Mouse (Mus musculus) thymus, adult 18-20 months (tissue): Measurements from ENCODE around the gene Prpf4b.
"Not testable (repeated sequence)": the region's sequence is repeated elsewhere in the genome, so short reads cannot be mapped to it uniquely, and the experiment has no call there.

ENCODE experiments used
- DNase-seq, 2 experiments: peaks; one replicate each; pipeline ENCODE4 v3.0.0; 2022; ENCODE audit warnings: mixed read lengths in 2 of 2

The Prpf4b gene

GRCm38 (mm10) chr13:34942370-34942769 lies 67.3 kb downstream of the Prpf4b start:
- no peak for DNase-seq

- not testable (repeated sequence) for DNase-seq
Observed at GRCm38 (mm10) chr13:34951437-34951836, 76.3 kb downstream of the Prpf4b start.
